In the genomic region with DNA sequence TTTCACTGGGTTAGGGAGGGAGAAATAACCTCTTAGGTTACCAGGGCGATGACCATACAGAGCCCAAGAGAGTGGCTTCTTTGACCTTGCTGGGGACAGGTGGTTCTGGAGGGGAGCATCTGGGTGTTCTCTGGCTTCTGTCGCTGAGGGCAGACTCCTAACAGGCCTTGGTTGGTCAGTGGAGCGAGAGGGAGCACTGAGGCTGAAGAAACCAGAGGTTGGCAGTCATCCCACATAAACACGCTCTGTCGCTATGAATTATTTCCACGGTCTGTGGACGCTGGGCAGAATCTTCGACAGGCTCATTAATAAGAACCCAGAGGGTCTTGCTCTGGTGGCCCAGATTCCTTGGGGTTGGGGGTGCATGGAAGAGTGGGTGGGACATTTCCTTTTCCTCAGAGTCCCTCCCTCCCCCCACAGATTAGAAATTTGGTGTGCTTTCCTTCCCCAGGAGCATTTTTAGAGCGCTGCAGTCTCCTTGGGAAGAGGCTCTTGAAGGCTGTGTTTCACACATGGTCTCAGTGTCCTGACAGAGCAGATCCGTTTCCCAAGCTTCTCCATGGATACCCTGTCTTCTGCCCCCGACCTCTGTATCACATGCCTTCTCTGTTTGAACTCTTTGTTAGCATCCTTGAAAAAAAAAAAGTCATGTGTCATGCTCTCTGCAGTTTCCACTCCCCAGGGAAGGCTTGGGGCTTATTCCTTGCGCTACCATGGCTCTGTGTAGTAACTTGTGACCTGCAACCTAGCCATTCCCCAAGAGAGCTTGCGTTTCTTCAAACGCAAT, we compare ENCODE assay signal across 11 mouse cellular contexts.
DNase-seq lines count a peak whose midpoint lies in the region; ATAC-seq and TF ChIP-seq lines count a peak whose summit lies in the region.
"Had no signal": no experiment of that assay in that cellular context is flagged by ENCODE, and none has a peak within 500 bp of the region (broad histone marks: within the 10 kb centered on the region; RNA-seq: fewer than 3 reads in every experiment).

No protein-coding gene starts in this region.

- no peaks in the 10 kb centered on the region for H3K36me3 ChIP-seq in hindbrain, embryonic 10.5 days
- H3K36me3 ChIP-seq in hindbrain, embryonic 11.5 days (ENCODE audit: control insufficient read depth, insufficient read depth, low read length), result no peaks in the 10 kb centered on the region
- no peaks in the 10 kb centered on the region for H3K36me3 ChIP-seq in limb, embryonic 14.5 days (ENCODE audit: control insufficient read depth, insufficient read depth, low read length)
- H3K36me3 ChIP-seq in thymus, adult 2 months (ENCODE audit: control insufficient read depth, insufficient read depth, low read length), result no peaks in the 10 kb centered on the region
- H3K36me3 ChIP-seq: G1E; neural tube, embryonic 12.5 days; stomach, embryonic 15.5 days had no signal

- peaks cover 20% of the 10 kb centered on the region for H3K4me1 ChIP-seq in hindbrain, embryonic 10.5 days (replicated peaks)
- H3K4me1 ChIP-seq in hindbrain, embryonic 11.5 days (replicated peaks; ENCODE audit: control insufficient read depth, insufficient read depth, low read length), result no peaks in the 10 kb centered on the region
- H3K4me1 ChIP-seq in brown adipose tissue, adult 24 weeks (ENCODE audit: control insufficient read depth, insufficient read depth, insufficient read length, low read length), result peaks cover 3% of the 10 kb centered on the region
- peaks cover 17% of the 10 kb centered on the region for H3K4me1 ChIP-seq in limb, embryonic 14.5 days (ENCODE audit: control insufficient read depth, insufficient read depth, low read length)
- no peaks in the 10 kb centered on the region for H3K4me1 ChIP-seq in thymus, adult 2 months (replicated peaks; ENCODE audit: control insufficient read depth, insufficient read depth, low read length)

- H3K4me2 ChIP-seq in hindbrain, embryonic 11.5 days (replicated peaks; ENCODE audit: low read depth, low read length), result no peak overlapping the region
- no peak overlapping the region for H3K4me2 ChIP-seq in limb, embryonic 14.5 days (replicated peaks; ENCODE audit: low read depth, low read length, severe bottlenecking)
- H3K4me2 ChIP-seq: neural tube, embryonic 12.5 days; stomach, embryonic 15.5 days had no signal

- 68% methylated on average over 14 of the region's 14 CpGs for WGBS in hindbrain, embryonic 10.5 days
- WGBS in hindbrain, embryonic 11.5 days, result 65% methylated on average over 14 of the region's 14 CpGs
- 51% methylated on average over 14 of the region's 14 CpGs for WGBS in limb, embryonic 14.5 days
- WGBS in thymus, adult 2 months, result 89% methylated on average over 14 of the region's 14 CpGs

- H3K9ac ChIP-seq in hindbrain, embryonic 11.5 days (ENCODE audit: low read depth, low read length), result no peak overlapping the region
- no peak overlapping the region for H3K9ac ChIP-seq in limb, embryonic 14.5 days (ENCODE audit: low read depth, low read length, severe bottlenecking)
- H3K9ac ChIP-seq: neural tube, embryonic 12.5 days; stomach, embryonic 15.5 days had no signal

- DNase-seq in hindbrain, embryonic 10.5 days (ENCODE audit: low spot score), result no peak
- no peak for DNase-seq in hindbrain, embryonic 11.5 days (ENCODE audit: low spot score)
- DNase-seq in forelimb bud, embryonic 11.5 days (ENCODE audit: low read depth, low spot score), result peak; percentile 41
- peak; percentile 30 for DNase-seq in limb, embryonic 14.5 days (ENCODE audit: low spot score)
- no peak for DNase-seq in left cerebral cortex, adult 18-20 months (ENCODE audit: low spot score in 2 of 2)
- DNase-seq in layer of hippocampus, postnatal 10 days (ENCODE audit: low spot score in 2 of 2), result no peak
- DNase-seq in thymus, adult 2 months, result no peak

- TF ChIP-seq CTCF in thymus, adult 2 months (IDR thresholded peaks at IDR 0.05; ENCODE audit: borderline replicate concordance, control insufficient read depth, extremely low read depth, insufficient read depth, low read length, poor library complexity), result no peak

- H3K9me3 ChIP-seq in hindbrain, embryonic 10.5 days, result no peaks in the 10 kb centered on the region
- H3K9me3 ChIP-seq in hindbrain, embryonic 11.5 days (ENCODE audit: control insufficient read depth, low read length), result no peaks in the 10 kb centered on the region
- no peaks in the 10 kb centered on the region for H3K9me3 ChIP-seq in limb, embryonic 14.5 days (ENCODE audit: control insufficient read depth, low read length)
- H3K9me3 ChIP-seq: G1E; neural tube, embryonic 12.5 days; stomach, embryonic 15.5 days had no signal

- no peak for ATAC-seq in hindbrain, embryonic 11.5 days (ENCODE audit: low FRiP score)
- ATAC-seq in limb, embryonic 14.5 days (ENCODE audit: low FRiP score, low read depth), result peak; percentile 21; the same call in 1 of the 2 replicates

- peak overlapping the region; percentile 2; the same call in 1 of the 2 replicates for H3K27ac ChIP-seq in hindbrain, embryonic 10.5 days
- no peak overlapping the region for H3K27ac ChIP-seq in hindbrain, embryonic 11.5 days (ENCODE audit: low read depth, low read length)
- peak overlapping the region; percentile 55 for H3K27ac ChIP-seq in brown adipose tissue, adult 24 weeks (replicated peaks; ENCODE audit: low read depth, low read length)
- H3K27ac ChIP-seq in limb, embryonic 14.5 days (replicated peaks; ENCODE audit: low read depth, low read length), result 0 out of 2 replicates have a peak overlapping the region, but pooled peaks have one; percentile 26
- no peak overlapping the region for H3K27ac ChIP-seq in thymus, adult 2 months (ENCODE audit: control insufficient read depth, insufficient read depth, low read length)
- H3K27ac ChIP-seq: neural tube, embryonic 12.5 days; stomach, embryonic 15.5 days had no signal

- no peaks in the 10 kb centered on the region for H3K27me3 ChIP-seq in hindbrain, embryonic 10.5 days (ENCODE audit: insufficient read depth, poor library complexity, severe bottlenecking)
- no peaks in the 10 kb centered on the region for H3K27me3 ChIP-seq in hindbrain, embryonic 11.5 days (ENCODE audit: control insufficient read depth, insufficient read depth, low read length)
- H3K27me3 ChIP-seq in limb, embryonic 14.5 days (ENCODE audit: control insufficient read depth, insufficient read depth, low read length), result no peaks in the 10 kb centered on the region
- H3K27me3 ChIP-seq in thymus, adult 2 months (ENCODE audit: control insufficient read depth, insufficient read depth, low read length), result no peaks in the 10 kb centered on the region
- H3K27me3 ChIP-seq: neural tube, embryonic 12.5 days; stomach, embryonic 15.5 days had no signal

- H3K4me3 ChIP-seq in hindbrain, embryonic 10.5 days, result no peak overlapping the region
- H3K4me3 ChIP-seq in hindbrain, embryonic 11.5 days (ENCODE audit: low read depth, low read length), result no peak overlapping the region
- no peak overlapping the region for H3K4me3 ChIP-seq in brown adipose tissue, adult 24 weeks (ENCODE audit: insufficient read depth, low read depth, low read length)
- no peak overlapping the region for H3K4me3 ChIP-seq in limb, embryonic 14.5 days (replicated peaks; ENCODE audit: low read length)
- no peak overlapping the region for H3K4me3 ChIP-seq in thymus, adult 2 months (ENCODE audit: control insufficient read depth, insufficient read depth, low read length)
- H3K4me3 ChIP-seq: neural tube, embryonic 12.5 days; stomach, embryonic 15.5 days had no signal

- no peak for TF ChIP-seq POLR2A in limb, embryonic 14.5 days (IDR thresholded peaks at IDR 0.05; ENCODE audit: borderline replicate concordance, extremely low read depth, insufficient read depth, insufficient read length)
- TF ChIP-seq POLR2A in thymus, adult 2 months (IDR thresholded peaks at IDR 0.05; ENCODE audit: control insufficient read depth, extremely low read depth, insufficient read depth, low read length, poor library complexity), result no peak

Comparison
In these comparisons a context has a peak if more than half of its experiments do, and no peak if none do; other contexts are left out.
1. H3K27ac ChIP-seq: peak in hindbrain, embryonic 10.5 days (single experiment), brown adipose tissue, adult 24 weeks (single experiment) and limb, embryonic 14.5 days (single experiment); none in hindbrain, embryonic 11.5 days (single experiment) and thymus, adult 2 months (single experiment).
2. DNase-seq: peak in forelimb bud, embryonic 11.5 days (single experiment) and limb, embryonic 14.5 days (single experiment); none in hindbrain, embryonic 10.5 days (single experiment), hindbrain, embryonic 11.5 days (single experiment), left cerebral cortex, adult 18-20 months (0 of 2), layer of hippocampus, postnatal 10 days (0 of 2) and thymus, adult 2 months (single experiment).